Mouse (Mus musculus) midbrain, embryonic 10.5 days (tissue): Measurements from ENCODE around the gene Ccin. TPM values are rescaled to one million over a fixed set of nuclear protein-coding genes. Genes with fewer than 3 reads are reported as not detected.

ENCODE experiments used
- DNase-seq: peaks from one replicate; pipeline ENCODE4 v3.0.0-alpha.2; 2017; ENCODE audit warnings: low spot score
- H3K27ac ChIP-seq: fragments of 300-500 bp; sonication (generic); replicated peaks from 2 replicates; pipeline ENCODE4 v1.5.1; 2016; ENCODE audit warnings: mild to moderate bottlenecking
- H3K27me3 ChIP-seq: fragments of 300-500 bp; sonication (generic); 2 replicates; pipeline ENCODE4 v1.6.1; 2016; ENCODE audit warnings: low read depth, mild to moderate bottlenecking; ENCODE audit not compliant: poor library complexity, severe bottlenecking
- H3K36me3 ChIP-seq: fragments of 300-500 bp; sonication (generic); 2 replicates; pipeline ENCODE4 v1.6.1; 2016; ENCODE audit warnings: mild to moderate bottlenecking, moderate library complexity
- H3K4me1 ChIP-seq: fragments of 300-500 bp; sonication (generic); 2 replicates; pipeline ENCODE4 v1.6.1; 2016
- H3K4me3 ChIP-seq: fragments of 300-500 bp; sonication (generic); 2 replicates; pipeline ENCODE4 v1.5.1; 2016; ENCODE audit warnings: mild to moderate bottlenecking, moderate library complexity
- H3K9me3 ChIP-seq: fragments of 300-500 bp; sonication (generic); replicated peaks from 2 replicates; pipeline ENCODE4 v1.6.1; 2016; ENCODE audit warnings: mild to moderate bottlenecking
- WGBS: fragments of 180-500 bp; shearing (Covaris S2); methylation state at CpG from one replicate; pipeline ENCODE4 v1.1.7; 2016; 5-methylcytosine and 5-hydroxymethylcytosine counted together
- polyA plus RNA-seq: library from polyadenylated mRNA; unstranded; fragments of >200 nt; fragmentation: Nextera tagmentation; extraction: Ambion mirVana; gene quantifications from 2 replicates; pipeline ENCODE4 v1.2.1, GENCODE M21; 2016

Ccin gene
- polyA plus RNA-seq, 1 experiment from 2014 or later = not detected

DNA sequence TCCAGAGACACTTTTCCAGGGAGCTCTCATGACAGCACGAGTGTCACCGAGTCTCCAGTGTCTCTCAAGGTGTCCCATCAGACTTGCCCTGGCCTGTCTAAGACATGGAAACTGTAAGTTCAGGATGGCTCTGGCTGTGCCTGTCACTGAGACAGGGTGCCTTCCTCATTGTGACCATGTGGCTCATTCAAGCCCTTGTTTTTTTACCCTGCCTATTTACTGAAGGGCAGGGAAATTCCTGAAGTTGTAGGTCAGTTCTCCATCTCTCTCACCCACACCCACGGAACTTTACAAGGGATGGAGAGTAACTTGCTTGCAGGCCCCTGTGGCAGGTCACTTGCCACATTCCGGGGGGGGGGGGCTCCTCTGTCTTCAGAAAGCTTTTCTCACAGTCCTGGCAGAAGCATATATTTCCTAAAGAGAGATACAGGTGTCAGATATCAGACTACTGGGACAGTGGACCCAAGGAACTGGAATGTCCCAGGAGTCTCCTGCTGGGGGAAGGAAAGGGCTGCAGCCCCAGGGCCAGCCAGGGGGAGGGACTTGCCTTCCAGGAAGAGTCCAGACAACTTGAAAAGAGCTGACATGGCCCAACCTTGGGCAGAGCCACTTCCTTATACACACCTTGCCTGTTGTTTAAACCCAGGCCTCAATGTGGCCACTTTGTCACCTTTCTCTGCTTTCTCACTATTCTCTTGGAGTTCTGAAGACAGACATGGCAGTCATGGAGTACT is 18.2 kb upstream of the Ccin start:
- H3K27ac ChIP-seq = 0 out of 2 replicates have a peak overlapping the region, but pooled peaks have one; percentile 18
- no peak overlapping the region for H3K4me3 ChIP-seq
- no peaks in the 10 kb centered on the region for H3K9me3 ChIP-seq
- WGBS = 45% methylated on average over 4 of the region's 4 CpGs
- H3K36me3 ChIP-seq = no peaks in the 10 kb centered on the region
- peaks cover 41% of the 10 kb centered on the region for H3K4me1 ChIP-seq
- no peak for DNase-seq
- H3K27me3 ChIP-seq = peaks cover 91% of the 10 kb centered on the region

DNA sequence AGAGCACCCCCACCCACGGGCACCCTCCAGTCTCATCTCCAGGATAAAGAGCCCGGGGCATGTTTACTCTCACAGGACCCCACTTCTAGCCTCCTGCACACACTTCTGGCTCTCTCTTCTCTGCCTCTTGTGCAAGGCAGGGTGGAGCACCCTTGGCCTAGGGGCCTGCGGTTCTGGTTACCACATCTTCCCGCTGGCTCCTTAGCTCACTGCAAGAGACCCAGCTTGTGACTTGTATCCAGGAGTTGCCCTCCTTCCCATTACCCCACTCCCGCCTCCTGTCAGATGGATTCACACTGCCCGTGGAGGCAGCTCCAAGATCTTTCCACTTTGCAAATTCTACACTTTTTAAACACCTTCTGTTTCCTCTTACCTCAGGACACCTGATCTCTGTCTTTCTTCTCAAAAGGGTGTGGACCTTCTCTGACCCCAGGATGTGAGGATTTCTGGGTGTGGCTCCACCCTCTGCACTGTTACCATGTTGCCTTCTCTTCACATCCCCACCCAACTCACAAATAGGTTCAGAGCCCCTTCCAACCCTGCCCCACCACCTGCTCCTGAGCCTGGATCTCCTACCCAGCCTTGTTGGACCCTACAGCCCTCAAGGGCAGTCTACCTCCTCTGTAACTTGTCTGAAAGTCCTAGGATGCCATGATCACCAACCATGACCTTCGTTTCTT is 17.3 kb upstream of the Ccin start:
- Histone ChIP-seq H3K27me3 (peaks cover 91% of the 10 kb centered on the region), H3K4me3 (no peak overlapping the region), H3K4me1 (peaks cover 50% of the 10 kb centered on the region), H3K27ac (no peak overlapping the region), H3K9me3 (no peaks in the 10 kb centered on the region), H3K36me3 (no peaks in the 10 kb centered on the region)
- WGBS = 88% methylated on average over 7 of the region's 7 CpGs
- DNase-seq = no peak

DNA sequence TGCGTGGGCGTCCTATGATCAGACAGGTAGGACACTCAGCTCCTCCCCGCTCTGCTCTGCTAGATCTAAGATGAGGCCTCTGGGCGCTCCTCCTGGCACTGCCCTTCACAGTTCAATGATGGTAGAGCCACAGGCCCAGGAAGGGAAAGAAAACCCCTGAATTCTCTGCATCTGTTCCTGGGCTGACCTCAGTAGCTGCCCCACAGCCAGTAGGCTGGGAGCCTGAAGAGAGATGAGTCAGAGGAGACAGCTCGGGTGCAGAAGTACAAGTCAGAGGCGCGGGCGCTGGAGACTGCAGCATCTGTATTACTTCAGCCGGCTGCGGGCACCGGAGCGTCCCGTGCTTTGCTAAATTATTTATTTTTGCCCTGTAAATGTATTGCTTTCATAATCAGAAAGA is 14.6 kb upstream of the Ccin start:
- peaks cover 89% of the 10 kb centered on the region for H3K27me3 ChIP-seq
- peaks cover 72% of the 10 kb centered on the region for H3K4me1 ChIP-seq
- 43% methylated on average over 13 of the region's 13 CpGs for WGBS
- H3K4me3 ChIP-seq = no peak overlapping the region
- no peaks in the 10 kb centered on the region for H3K9me3 ChIP-seq
- H3K27ac ChIP-seq = peak overlapping the region; percentile 47; the same call in 1 of the 2 replicates
- H3K36me3 ChIP-seq = no peaks in the 10 kb centered on the region
- no peak for DNase-seq

DNA sequence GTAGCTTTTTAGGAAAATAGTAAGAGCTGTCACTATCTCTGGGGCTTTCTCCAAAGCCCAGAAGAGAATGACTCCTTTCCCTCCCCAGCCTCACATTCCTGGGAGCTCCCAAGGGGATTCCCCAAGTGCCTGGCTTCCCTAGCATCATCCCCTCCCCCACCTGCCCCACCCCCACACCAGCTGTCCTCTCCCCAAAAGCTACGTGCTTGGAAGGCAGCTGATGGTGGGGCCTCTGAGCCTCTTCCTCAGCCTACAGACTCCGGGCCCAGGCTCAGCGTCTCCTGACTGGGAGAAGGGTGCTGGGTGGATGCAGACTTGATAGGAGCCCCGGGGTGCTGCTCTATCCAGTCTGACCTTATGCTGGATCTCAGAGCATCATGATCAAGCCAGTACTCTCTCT is 13.9 kb upstream of the Ccin start:
- H3K27ac ChIP-seq = peak overlapping the region; percentile 69
- 10% methylated on average over 4 of the region's 4 CpGs for WGBS
- peaks cover 69% of the 10 kb centered on the region for H3K4me1 ChIP-seq
- H3K9me3 ChIP-seq = no peaks in the 10 kb centered on the region
- peak; percentile 51 for DNase-seq
- peaks cover 89% of the 10 kb centered on the region for H3K27me3 ChIP-seq
- H3K4me3 ChIP-seq = no peak overlapping the region
- H3K36me3 ChIP-seq = no peaks in the 10 kb centered on the region

DNA sequence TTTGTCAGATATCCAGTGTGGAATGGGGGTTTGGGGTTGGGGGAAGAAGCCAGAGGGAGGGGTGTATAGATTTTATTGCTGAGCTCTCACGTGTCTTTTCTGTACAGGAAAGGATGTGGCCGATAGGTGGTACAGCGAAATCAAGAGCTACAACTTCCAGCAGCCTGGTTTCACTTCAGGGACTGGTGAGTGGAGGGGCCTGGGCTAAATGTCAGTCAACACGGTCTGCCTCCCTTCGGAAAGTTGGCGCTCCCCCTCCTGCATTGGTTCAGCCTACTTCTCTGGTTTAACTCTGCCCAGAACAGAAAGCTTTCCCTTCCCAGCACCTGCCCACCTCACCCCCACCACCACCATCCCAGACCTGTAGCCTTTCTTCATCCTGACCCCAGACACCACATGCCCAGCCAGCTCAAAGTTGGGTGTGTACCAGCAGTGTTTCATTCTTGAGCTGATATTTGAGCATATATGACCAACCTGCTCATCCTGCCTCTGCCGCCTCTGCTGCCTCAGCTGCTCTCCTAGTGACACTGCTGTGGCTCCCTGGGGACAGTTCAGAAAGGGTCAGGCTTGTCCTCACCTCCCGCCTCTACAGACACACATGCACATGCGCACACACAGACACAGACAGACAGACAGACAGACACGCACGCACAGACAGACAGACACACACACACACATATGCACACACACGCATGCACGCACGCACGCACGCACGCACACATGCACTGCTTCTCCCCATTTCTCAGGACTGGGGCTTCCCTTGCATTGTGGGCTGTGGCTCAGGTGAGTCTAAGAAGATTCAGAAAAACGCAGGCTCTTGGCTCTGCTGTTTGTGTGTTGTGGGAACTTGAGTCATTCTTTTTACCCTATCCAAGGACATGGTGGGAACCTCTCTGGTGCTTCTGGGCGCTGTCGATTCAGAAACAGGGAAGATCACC is 12.6 kb upstream of the Ccin start:
- Histone ChIP-seq H3K9me3 (no peaks in the 10 kb centered on the region), H3K27ac (0 out of 2 replicates have a peak overlapping the region, but pooled peaks have one; percentile 69), H3K4me3 (no peak overlapping the region), H3K4me1 (peaks cover 58% of the 10 kb centered on the region), H3K36me3 (no peaks in the 10 kb centered on the region), H3K27me3 (peaks cover 88% of the 10 kb centered on the region)
- 79% methylated on average over 20 of the region's 20 CpGs for WGBS
- no peak for DNase-seq

DNA sequence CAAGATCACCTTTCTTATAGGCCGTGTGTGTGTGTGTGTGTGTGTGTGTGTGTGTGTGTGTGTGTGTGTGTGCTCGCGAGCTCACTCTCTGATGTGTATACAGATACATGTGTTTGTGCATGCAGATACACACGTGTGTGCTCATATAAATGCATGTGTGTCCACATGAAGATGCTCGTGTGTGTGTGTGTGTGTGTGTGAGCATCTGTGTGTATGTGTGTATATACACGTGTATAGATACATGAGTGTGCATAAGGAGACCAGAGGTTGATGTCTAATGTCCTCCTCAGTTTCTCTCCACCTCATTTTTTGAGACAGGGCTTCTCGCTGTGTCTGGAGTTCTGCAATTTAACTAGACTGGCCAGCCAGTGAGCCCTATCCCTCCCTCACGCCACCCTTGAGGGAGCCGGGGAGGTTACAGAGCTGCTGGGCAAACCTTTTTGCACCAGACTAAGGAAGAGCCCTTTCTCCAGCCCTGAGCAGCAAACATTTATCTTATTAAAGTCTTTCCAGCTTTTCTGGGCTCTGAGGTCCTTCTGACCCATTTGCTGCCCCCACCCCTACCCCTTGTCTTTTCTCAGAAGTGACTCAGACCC is 11.6 kb upstream of the Ccin start:
- H3K36me3 ChIP-seq = no peaks in the 10 kb centered on the region
- whole genome bisulfite sequencing = 66% methylated on average over 9 of the region's 9 CpGs
- peak overlapping the region; percentile 34; the same call in 1 of the 2 replicates for H3K4me3 ChIP-seq
- no peak for DNase-seq
- H3K4me1 ChIP-seq = peaks cover 56% of the 10 kb centered on the region
- H3K9me3 ChIP-seq = no peaks in the 10 kb centered on the region
- peak overlapping the region; percentile 59 for H3K27ac ChIP-seq
- peaks cover 88% of the 10 kb centered on the region for H3K27me3 ChIP-seq

DNA sequence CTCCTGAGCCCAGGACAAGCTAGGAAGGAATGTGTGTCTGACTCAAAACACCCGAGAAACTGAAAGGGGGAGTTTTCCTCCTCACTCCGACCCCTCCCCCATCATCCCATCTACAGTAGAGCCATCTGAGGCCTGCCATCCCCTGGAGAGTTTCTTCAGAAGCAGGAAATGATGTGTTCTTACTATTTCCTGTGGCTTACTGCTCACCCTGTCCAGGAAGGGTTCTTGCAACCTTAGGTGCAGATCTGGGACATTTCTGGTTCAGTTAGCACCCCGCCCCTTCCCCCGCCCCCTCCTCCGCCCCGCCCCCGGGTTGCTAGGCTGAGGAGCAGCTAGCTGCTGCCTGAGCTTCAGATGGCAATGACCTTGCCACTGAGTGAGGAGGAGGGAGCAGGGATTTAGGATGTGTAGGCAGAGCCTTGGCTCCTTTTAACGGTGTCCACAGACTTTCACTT is 11.1 kb upstream of the Ccin start:
- H3K9me3 ChIP-seq = no peaks in the 10 kb centered on the region
- peaks cover 56% of the 10 kb centered on the region for H3K4me1 ChIP-seq
- peaks cover 88% of the 10 kb centered on the region for H3K27me3 ChIP-seq
- DNase-seq = peak; percentile 76
- peak overlapping the region; percentile 59 for H3K27ac ChIP-seq
- H3K4me3 ChIP-seq = peak overlapping the region; percentile 34
- no peaks in the 10 kb centered on the region for H3K36me3 ChIP-seq
- 1% methylated on average over 8 of the region's 8 CpGs for WGBS

DNA sequence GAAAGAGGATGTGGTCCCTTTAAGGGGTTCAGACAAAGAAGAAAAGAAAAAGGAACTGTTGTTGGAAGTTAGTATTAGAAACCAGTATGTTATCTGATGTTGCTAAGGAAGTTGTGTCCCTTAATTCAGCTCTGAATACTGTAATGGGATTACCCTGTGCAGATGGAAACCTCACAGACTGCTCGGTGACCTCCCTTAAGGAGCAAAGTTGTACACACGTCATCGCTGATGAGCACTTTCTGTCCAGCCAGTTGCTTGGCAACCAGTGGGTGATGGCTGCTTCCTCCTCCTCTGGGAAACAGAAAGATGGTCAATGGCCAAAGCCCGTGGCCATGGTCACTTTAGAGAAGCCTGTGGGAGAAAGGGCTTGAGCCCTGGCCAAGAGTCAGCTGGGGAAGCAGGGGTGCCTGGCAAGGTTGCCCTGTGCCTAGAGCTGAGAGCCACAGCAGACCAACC is 9.7 kb upstream of the Ccin start:
- Histone ChIP-seq H3K9me3 (no peaks in the 10 kb centered on the region), H3K27me3 (peaks cover 88% of the 10 kb centered on the region), H3K4me3 (no peak overlapping the region), H3K4me1 (peaks cover 59% of the 10 kb centered on the region), H3K27ac (no peak overlapping the region), H3K36me3 (no peaks in the 10 kb centered on the region)
- DNase-seq = no peak
- whole genome bisulfite sequencing = 54% methylated on average over 4 of the region's 4 CpGs

DNA sequence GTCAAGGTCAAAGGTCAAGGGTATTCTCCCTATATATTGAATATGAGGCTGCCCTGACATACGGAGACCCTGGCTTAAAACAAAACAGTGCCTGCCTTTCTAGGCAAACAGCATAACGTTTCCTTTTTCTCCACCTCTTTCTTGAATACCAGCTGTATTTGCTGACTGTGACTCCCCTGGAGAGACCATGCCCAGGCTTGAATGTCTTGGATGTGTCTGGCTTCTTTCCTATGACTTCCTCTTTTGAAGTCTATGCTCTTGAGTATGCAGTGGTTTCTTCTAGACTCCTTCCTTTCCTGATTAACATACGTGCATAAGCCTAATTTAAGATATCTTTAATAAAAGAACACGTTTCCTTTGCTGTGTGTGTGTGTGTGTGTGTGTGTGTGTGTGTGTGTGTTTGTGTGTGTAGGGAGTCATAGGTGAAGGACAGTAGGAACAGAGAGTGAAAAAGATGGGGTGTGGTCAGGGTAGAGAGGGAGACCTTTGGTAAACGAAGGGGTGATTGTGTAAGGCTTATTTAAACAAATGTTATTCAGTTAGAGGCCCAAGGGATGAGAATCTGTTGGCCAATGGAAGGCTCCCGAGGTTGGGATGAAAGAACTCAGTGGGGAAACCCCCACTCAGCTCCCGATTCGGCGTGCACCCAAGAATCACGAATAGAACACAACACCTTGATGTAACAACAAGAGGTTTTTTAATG is 8.2 kb upstream of the Ccin start:
- Histone ChIP-seq H3K4me3 (no peak overlapping the region), H3K27ac (no peak overlapping the region), H3K27me3 (peaks cover 88% of the 10 kb centered on the region), H3K9me3 (no peaks in the 10 kb centered on the region), H3K36me3 (no peaks in the 10 kb centered on the region), H3K4me1 (peaks cover 52% of the 10 kb centered on the region)
- 80% methylated on average over 10 of the region's 10 CpGs for WGBS
- DNase-seq = no peak

DNA sequence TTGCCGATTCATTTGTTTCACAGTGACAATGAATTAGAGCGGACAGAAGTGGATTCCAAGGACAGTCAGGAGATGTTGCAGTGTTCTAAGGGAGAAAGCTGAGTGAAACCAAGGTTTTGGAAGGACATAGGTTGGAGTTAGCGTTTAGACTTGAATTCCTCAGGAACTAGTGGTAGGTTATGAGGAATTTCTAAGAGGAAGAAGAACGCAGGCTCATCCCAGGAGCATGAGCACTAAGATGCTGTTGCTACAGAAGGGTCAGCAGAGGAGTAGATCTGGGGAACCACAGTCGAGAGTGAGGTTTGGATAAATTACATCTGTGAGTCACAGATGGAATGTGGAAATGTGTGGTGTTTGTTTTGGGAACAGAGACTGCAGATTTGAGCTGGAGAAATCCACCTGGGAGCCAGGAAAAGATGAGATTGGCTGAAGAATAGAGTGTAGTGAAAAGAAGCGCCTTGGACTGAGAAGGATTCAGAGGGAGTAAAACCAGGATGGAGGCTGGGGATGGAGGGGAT is 7.0 kb upstream of the Ccin start:
- peaks cover 42% of the 10 kb centered on the region for H3K4me1 ChIP-seq
- H3K36me3 ChIP-seq = no peaks in the 10 kb centered on the region
- no peak overlapping the region for H3K4me3 ChIP-seq
- WGBS = 84% methylated on average over 6 of the region's 6 CpGs
- H3K27ac ChIP-seq = no peak overlapping the region
- no peak for DNase-seq
- no peaks in the 10 kb centered on the region for H3K9me3 ChIP-seq
- H3K27me3 ChIP-seq = peaks cover 90% of the 10 kb centered on the region

DNA sequence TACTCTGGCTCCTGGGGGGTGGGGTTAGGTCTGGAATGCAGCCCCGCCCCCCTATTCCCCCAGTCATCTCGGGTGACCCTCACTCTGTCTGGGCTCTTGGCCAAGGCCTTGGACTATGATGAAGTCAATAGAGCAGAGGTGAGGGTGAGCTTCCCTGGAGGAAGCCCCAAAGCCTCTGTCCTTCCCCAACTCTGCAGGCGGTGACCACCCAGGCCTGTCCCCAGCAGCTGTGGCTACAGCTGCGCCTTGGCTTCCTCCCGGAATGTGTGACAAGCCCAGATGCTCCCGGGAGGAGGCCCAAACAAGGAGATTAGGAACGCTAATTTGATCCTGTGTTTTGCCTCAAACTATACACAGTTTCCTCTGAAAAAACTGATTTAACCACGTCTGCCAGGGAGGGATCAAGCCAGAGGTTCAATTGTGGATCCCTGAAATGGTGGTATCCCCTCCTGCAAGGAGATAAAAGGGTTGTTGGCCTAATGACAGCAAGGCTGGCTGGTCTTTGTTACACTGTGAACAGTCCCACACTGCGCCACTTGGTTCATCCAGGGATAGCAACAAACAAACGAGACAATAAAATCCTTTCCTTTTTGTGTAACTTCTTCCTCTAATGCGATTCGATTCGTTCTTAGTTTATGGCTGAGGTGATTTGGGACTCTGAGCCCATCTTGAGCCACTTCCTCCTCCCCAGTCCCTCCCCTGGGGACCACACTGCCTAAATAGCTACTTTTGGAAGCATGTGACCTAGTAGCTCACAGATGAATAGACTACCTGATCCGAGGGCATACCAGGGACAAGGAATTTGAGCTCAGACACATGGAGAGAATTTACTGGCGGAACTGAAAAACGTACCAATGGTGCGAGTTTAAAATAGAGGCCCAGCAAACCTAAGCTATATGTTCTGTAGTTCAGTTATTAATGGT is 4.5 kb upstream of the Ccin start:
- Histone ChIP-seq H3K27ac (peak overlapping the region; percentile 72), H3K4me3 (no peak overlapping the region), H3K9me3 (no peaks in the 10 kb centered on the region), H3K27me3 (peaks cover 93% of the 10 kb centered on the region), H3K4me1 (peaks cover 24% of the 10 kb centered on the region), H3K36me3 (no peaks in the 10 kb centered on the region)
- DNase-seq = peak; percentile 58
- 13% methylated on average over 17 of the region's 17 CpGs for WGBS
